Mouse (Mus musculus) kidney, adult 2 months (tissue): ENCODE measurements around the gene Vamp9.

Source experiments
- CTCF ChIP-seq: fragments of 200-500 bp; conservative IDR thresholded peaks from 2 replicates; pipeline ENCODE4 v1.5.1; 2011; ENCODE audit warnings: low read depth, mild to moderate bottlenecking, control low read depth, low read length, moderate library complexity, mixed read lengths; ENCODE audit not compliant: insufficient read depth, insufficient read length
- POLR2A ChIP-seq: fragments of 200-500 bp; IDR thresholded peaks from one replicate; pipeline ENCODE4 v1.6.1; 2011; ENCODE audit warnings: low read depth, low read length, control low read depth

- no peak for TF ChIP-seq CTCF
- TF ChIP-seq POLR2A = no peak
Observed at GRCm38 (mm10) chr5:99941776-99942502, 35.9 kb downstream of the Vamp9 start.
